8 mouse cellular contexts compared by ENCODE assay signal in the genomic region with DNA sequence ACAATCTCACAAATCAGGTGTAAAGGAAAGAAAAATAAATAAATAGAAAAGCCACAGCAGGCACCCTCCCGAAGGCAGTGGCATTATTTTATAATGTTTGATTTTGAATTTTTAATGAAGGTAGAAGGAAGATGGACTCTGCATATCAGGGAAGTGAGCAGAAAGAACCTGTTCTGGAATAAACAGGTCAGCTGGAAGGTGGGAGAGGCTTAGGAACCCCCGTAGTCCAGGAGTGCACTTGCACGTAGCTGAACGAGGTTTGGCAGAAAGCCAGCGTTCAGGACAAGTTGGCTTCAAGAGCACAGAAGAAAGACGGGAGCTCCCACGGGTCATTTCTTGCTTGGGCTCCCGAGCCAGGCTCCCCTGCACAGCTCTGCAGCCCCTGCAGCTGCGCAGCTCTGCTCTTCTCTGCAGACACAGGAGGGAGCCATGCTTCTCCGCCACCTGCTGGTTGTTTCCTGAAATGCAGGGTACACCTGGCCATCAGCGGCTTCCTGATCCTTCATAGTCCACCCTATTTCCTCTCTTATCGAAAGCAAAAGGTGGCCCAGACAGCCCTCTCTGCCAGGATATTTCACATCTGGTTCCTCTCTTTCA.
A peak's percentile ranks its signal among the peaks of the same experiment; 100 is the strongest.
DNase-seq lines count a peak whose midpoint lies in the region; ATAC-seq lines count a peak whose summit lies in the region.

No protein-coding gene starts in this region.

- no peak overlapping the region for H3K9ac ChIP-seq in heart, embryonic 16.5 days (ENCODE audit: low read length)
- H3K9ac ChIP-seq in liver, embryonic 13.5 days = no peak overlapping the region
- no peak overlapping the region for H3K9ac ChIP-seq in stomach, embryonic 14.5 days (replicated peaks; ENCODE audit: low read depth, low read length)

- peak; percentile 88 for DNase-seq in CD4-positive, CD25-positive, alpha-beta regulatory T cell, adult 2 months (ENCODE audit: low read depth, low spot score)
- DNase-seq in brain, embryonic 18.5 days (ENCODE audit: low read depth, low spot score) = peak; percentile 43
- peak; percentile 71 to 82 for DNase-seq in kidney, postnatal 25 days
- DNase-seq in liver, embryonic 13.5 days = peak; percentile 23
- peak; percentile 84 for DNase-seq in neural tube, embryonic 10.5 days (ENCODE audit: extremely low spot score, low spot score)

- no peaks in the 10 kb centered on the region for H3K9me3 ChIP-seq in heart, embryonic 16.5 days (replicated peaks; ENCODE audit: control insufficient read depth, low read length)
- H3K9me3 ChIP-seq in liver, embryonic 13.5 days (replicated peaks) = no peaks in the 10 kb centered on the region
- H3K9me3 ChIP-seq in stomach, embryonic 14.5 days (ENCODE audit: control insufficient read depth, low read depth, low read length) = no peaks in the 10 kb centered on the region

- H3K27me3 ChIP-seq in heart, embryonic 16.5 days (ENCODE audit: control insufficient read depth, insufficient read depth, low read length) = no peaks in the 10 kb centered on the region
- H3K27me3 ChIP-seq in liver, embryonic 13.5 days = no peaks in the 10 kb centered on the region
- H3K27me3 ChIP-seq in stomach, embryonic 14.5 days (ENCODE audit: control insufficient read depth, insufficient read depth, low read length) = no peaks in the 10 kb centered on the region

- ATAC-seq in erythroid progenitor cell, adult 5-6 weeks (replicated peaks; ENCODE audit: low FRiP score, poor library complexity, severe bottlenecking) = peak; percentile 80
- peak; percentile 79 for ATAC-seq in heart, embryonic 16.5 days (replicated peaks; ENCODE audit: extremely low read depth, insufficient read depth, low FRiP score)
- peak; percentile 55; the same call in 1 of the 2 replicates for ATAC-seq in liver, embryonic 13.5 days (ENCODE audit: low read depth)
- peak; percentile 84 for ATAC-seq in stomach, embryonic 14.5 days (ENCODE audit: insufficient number of reproducible peaks, insufficient read depth, low FRiP score, low read depth)

- H3K4me1 ChIP-seq in heart, embryonic 16.5 days (ENCODE audit: control insufficient read depth, insufficient read depth, low read length) = no peaks in the 10 kb centered on the region
- no peaks in the 10 kb centered on the region for H3K4me1 ChIP-seq in liver, embryonic 13.5 days (replicated peaks)
- H3K4me1 ChIP-seq in stomach, embryonic 14.5 days (ENCODE audit: control insufficient read depth, insufficient read depth, low read length) = no peaks in the 10 kb centered on the region

- H3K36me3 ChIP-seq in heart, embryonic 16.5 days (ENCODE audit: control insufficient read depth, insufficient read depth) = no peaks in the 10 kb centered on the region
- no peaks in the 10 kb centered on the region for H3K36me3 ChIP-seq in liver, embryonic 13.5 days
- no peaks in the 10 kb centered on the region for H3K36me3 ChIP-seq in stomach, embryonic 14.5 days (ENCODE audit: control insufficient read depth, insufficient read depth, low read length)

- H3K4me2 ChIP-seq in heart, embryonic 16.5 days (ENCODE audit: low read depth, low read length) = peak overlapping the region; percentile 34
- 0 out of 2 replicates have a peak overlapping the region, but pooled peaks have one; percentile 26 for H3K4me2 ChIP-seq in liver, embryonic 13.5 days
- peak overlapping the region; percentile 31 for H3K4me2 ChIP-seq in stomach, embryonic 14.5 days (replicated peaks; ENCODE audit: low read depth, low read length)

- WGBS in heart, embryonic 16.5 days = 10% methylated on average over 12 of the region's 12 CpGs
- 12% methylated on average over 12 of the region's 12 CpGs for WGBS in liver, embryonic 13.5 days (ENCODE audit: insufficient replicate concordance)
- 7% methylated on average over 12 of the region's 12 CpGs for whole genome bisulfite sequencing in stomach, embryonic 14.5 days

- no peak overlapping the region for H3K27ac ChIP-seq in heart, embryonic 16.5 days (ENCODE audit: low read length)
- no peak overlapping the region for H3K27ac ChIP-seq in liver, embryonic 13.5 days
- no peak overlapping the region for H3K27ac ChIP-seq in stomach, embryonic 14.5 days (ENCODE audit: low read length)

- H3K4me3 ChIP-seq in heart, embryonic 16.5 days (ENCODE audit: low read length) = no peak overlapping the region; the same call in 1 of the 2 replicates
- no peak overlapping the region for H3K4me3 ChIP-seq in liver, embryonic 13.5 days (replicated peaks)
- H3K4me3 ChIP-seq in stomach, embryonic 14.5 days (ENCODE audit: low read depth, low read length) = no peak overlapping the region

Comparison
In these comparisons a context has a peak if more than half of its experiments do, and no peak if none do; other contexts are left out.
1. DNase-seq: peak in every context shown above with its lines; median percentile 88 in CD4-positive, CD25-positive, alpha-beta regulatory T cell, adult 2 months; 84 in neural tube, embryonic 10.5 days; 76 in kidney, postnatal 25 days; 43 in brain, embryonic 18.5 days; 23 in liver, embryonic 13.5 days.